Mouse (Mus musculus) myocyte (in vitro differentiated cells): Measurements from ENCODE around the gene Usp7. TPM values are rescaled to one million over a fixed set of nuclear protein-coding genes. Genes with fewer than 3 reads are reported as not detected.

Source experiments
- H3K27me3 ChIP-seq: one replicate; pipeline ENCODE4 v1.6.1; 2011; ENCODE audit not compliant: control insufficient read depth, insufficient read depth, insufficient read length
- H3K36me3 ChIP-seq: one replicate; pipeline ENCODE4 v1.6.1; 2011; ENCODE audit not compliant: control insufficient read depth, insufficient read depth
- H3K4me2 ChIP-seq: one replicate; pipeline ENCODE4 v1.6.1; 2011; ENCODE audit warnings: low read depth, control low read depth
- H3K4me3 ChIP-seq: one replicate; pipeline ENCODE4 v1.5.1; 2011; ENCODE audit warnings: mild to moderate bottlenecking, control low read depth, moderate library complexity
- H3K79me2 ChIP-seq: one replicate; pipeline ENCODE4 v1.6.1; 2011; ENCODE audit not compliant: control insufficient read depth, insufficient read depth
- H3ac ChIP-seq: one replicate; pipeline ENCODE4 v1.6.1; 2011; ENCODE audit not compliant: control insufficient read depth, insufficient read length
- CEBPB ChIP-seq: IDR thresholded peaks from 2 replicates; pipeline ENCODE4 v1.6.1; 2011; ENCODE audit warnings: mild to moderate bottlenecking, moderate library complexity; ENCODE audit not compliant: poor library complexity, insufficient read depth, severe bottlenecking
- E2F4 ChIP-seq: IDR thresholded peaks from one replicate; pipeline ENCODE4 v1.6.1; 2011; ENCODE audit warnings: mild to moderate bottlenecking, control low read depth, moderate library complexity; ENCODE audit not compliant: insufficient read depth
- MAX ChIP-seq: IDR thresholded peaks from one replicate; pipeline ENCODE4 v1.6.1; 2011; ENCODE audit warnings: low read depth, mild to moderate bottlenecking, control low read depth
- MYOD1 ChIP-seq, 3 experiments: IDR thresholded peaks; one replicate each; pipeline ENCODE4 v1.6.1; 2011; ENCODE audit warnings: control low read depth in 2 of 3, low read depth in 2 of 3, mild to moderate bottlenecking in 2 of 3, moderate library complexity in 1 of 3; ENCODE audit not compliant: insufficient read length in 2 of 3, control insufficient read depth in 1 of 3
- MYOG ChIP-seq, 3 experiments: IDR thresholded peaks; one replicate each; pipeline ENCODE4 v1.6.1; 2011; ENCODE audit warnings: control low read depth in 2 of 3, low read depth in 2 of 3, mild to moderate bottlenecking in 2 of 3; ENCODE audit not compliant: insufficient read length in 2 of 3, control insufficient read depth in 1 of 3, insufficient read depth in 1 of 3
- POLR2A ChIP-seq: IDR thresholded peaks from one replicate; pipeline ENCODE4 v1.6.1; 2011; ENCODE audit warnings: low read depth, mild to moderate bottlenecking, control low read depth, moderate library complexity; ENCODE audit not compliant: insufficient read length
- POLR2AphosphoS2 ChIP-seq: IDR thresholded peaks from one replicate; pipeline ENCODE4 v1.6.1; 2011; ENCODE audit warnings: low read depth, control low read depth; ENCODE audit not compliant: insufficient read length
- REST ChIP-seq: IDR thresholded peaks from one replicate; pipeline ENCODE4 v1.6.1; 2011; ENCODE audit warnings: mild to moderate bottlenecking, control low read depth, moderate library complexity; ENCODE audit not compliant: insufficient read depth, insufficient read length
- SRF ChIP-seq: IDR thresholded peaks from one replicate; pipeline ENCODE4 v1.6.1; 2011; ENCODE audit warnings: low read depth; ENCODE audit not compliant: control insufficient read depth, insufficient read length
- TCF12 ChIP-seq: IDR thresholded peaks from one replicate; pipeline ENCODE4 v1.6.1; 2011; ENCODE audit warnings: mild to moderate bottlenecking, control low read depth; ENCODE audit not compliant: poor library complexity, insufficient read depth, severe bottlenecking
- TCF3 ChIP-seq: IDR thresholded peaks from one replicate; pipeline ENCODE4 v1.6.1; 2011; ENCODE audit warnings: low read depth, control low read depth; ENCODE audit not compliant: insufficient read length
- USF1 ChIP-seq: IDR thresholded peaks from one replicate; pipeline ENCODE4 v1.6.1; 2011; ENCODE audit warnings: low read depth, mild to moderate bottlenecking, control low read depth, moderate library complexity
- polyA plus RNA-seq: library from polyadenylated mRNA; unstranded; fragments of >200 nt; fragmentation: generic; extraction: Trizol; gene quantifications from one replicate; pipeline ENCODE4 v1.2.1, GENCODE M21; 2012; ENCODE audit warnings: missing spikeins

Gene Usp7
- polyA plus RNA-seq, 1 experiment: 24.0 TPM

GRCm38 (mm10) chr16:8764124-8764907 lies 27.8 kb downstream of the Usp7 start:
- no peak overlapping the region for H3ac ChIP-seq
- H3K4me2 ChIP-seq: no peak overlapping the region
- TF ChIP-seq CEBPB (no peak), MYOD1 (IDR thresholded peaks at IDR 0.05; ENCODE audit: control insufficient read depth in 1 of 3, insufficient read length in 2 of 3, low read depth in 2 of 3) (no peak), USF1 (no peak), REST (no peak), POLR2A (no peak), E2F4 (no peak), TCF3 (no peak), MYOG (IDR thresholded peaks at IDR 0.05; ENCODE audit: control insufficient read depth in 1 of 3, insufficient read depth in 1 of 3, insufficient read length in 2 of 3, low read depth in 2 of 3) (no peak), POLR2AphosphoS2 (no peak), MAX (no peak), TCF12 (no peak)
- H3K36me3 ChIP-seq: no peaks in the 10 kb centered on the region
- H3K4me3 ChIP-seq: no peak overlapping the region
- H3K27me3 ChIP-seq: peaks cover 4% of the 10 kb centered on the region
- no peaks in the 10 kb centered on the region for H3K79me2 ChIP-seq

- Histone ChIP-seq H3ac (no peak overlapping the region), H3K79me2 (no peaks in the 10 kb centered on the region), H3K27me3 (peaks cover 4% of the 10 kb centered on the region), H3K4me3 (no peak overlapping the region), H3K36me3 (no peaks in the 10 kb centered on the region), H3K4me2 (no peak overlapping the region)
- TF ChIP-seq MAX (no peak), POLR2AphosphoS2 (no peak), TCF3 (no peak), USF1 (no peak), SRF (no peak), TCF12 (no peak), MYOD1 (IDR thresholded peaks at IDR 0.05; ENCODE audit: control insufficient read depth in 1 of 3, insufficient read length in 2 of 3, low read depth in 2 of 3) (no peak), REST (no peak)
These were observed 29.1 kb downstream of the Usp7 start for GRCm38 (mm10) chr16:8763028-8763427.

- H3K4me3 ChIP-seq: no peak overlapping the region
- H3K79me2 ChIP-seq: no peaks in the 10 kb centered on the region
- TF ChIP-seq MYOD1 (IDR thresholded peaks at IDR 0.05; ENCODE audit: control insufficient read depth in 1 of 3, insufficient read length in 2 of 3, low read depth in 2 of 3) (no peak), CEBPB (no peak), TCF12 (no peak), E2F4 (no peak), REST (no peak), POLR2AphosphoS2 (no peak), POLR2A (no peak), USF1 (no peak), TCF3 (no peak), MAX (no peak), MYOG (IDR thresholded peaks at IDR 0.05; ENCODE audit: control insufficient read depth in 1 of 3, insufficient read depth in 1 of 3, insufficient read length in 2 of 3, low read depth in 2 of 3) (no peak), SRF (no peak)
- no peak overlapping the region for H3ac ChIP-seq
- peaks cover 4% of the 10 kb centered on the region for H3K27me3 ChIP-seq
- no peak overlapping the region for H3K4me2 ChIP-seq
- H3K36me3 ChIP-seq: no peaks in the 10 kb centered on the region
These were observed 30.2 kb downstream of the Usp7 start for GRCm38 (mm10) chr16:8761894-8762293.

- no peaks in the 10 kb centered on the region for H3K36me3 ChIP-seq
- H3K27me3 ChIP-seq: peaks cover 4% of the 10 kb centered on the region
- H3K79me2 ChIP-seq: no peaks in the 10 kb centered on the region
- H3K4me3 ChIP-seq: no peak overlapping the region
- H3ac ChIP-seq: no peak overlapping the region
- no peak for TF ChIP-seq CEBPB
- TF ChIP-seq TCF3: no peak
- no peak for TF ChIP-seq MYOD1 (IDR thresholded peaks at IDR 0.05; ENCODE audit: control insufficient read depth in 1 of 3, insufficient read length in 2 of 3, low read depth in 2 of 3)
- no peak for TF ChIP-seq MYOG (IDR thresholded peaks at IDR 0.05; ENCODE audit: control insufficient read depth in 1 of 3, insufficient read depth in 1 of 3, insufficient read length in 2 of 3, low read depth in 2 of 3)
- TF ChIP-seq E2F4: no peak
- no peak for TF ChIP-seq REST
- no peak for TF ChIP-seq TCF12
- TF ChIP-seq POLR2AphosphoS2: no peak
- TF ChIP-seq MAX: no peak
- TF ChIP-seq USF1: no peak
- no peak for TF ChIP-seq SRF
- no peak for TF ChIP-seq POLR2A
- H3K4me2 ChIP-seq: no peak overlapping the region
These were observed 31.1 kb downstream of the Usp7 start for GRCm38 (mm10) chr16:8761005-8761404.
